Mouse (Mus musculus) retina, adult 2 months (tissue): ENCODE data around the gene Wiz.

Experiments
- DNase-seq: peaks from one replicate; pipeline ENCODE4 v3.0.0-alpha.2; 2012; ENCODE audit warnings: low read depth, low spot score

Gene Wiz

DNA sequence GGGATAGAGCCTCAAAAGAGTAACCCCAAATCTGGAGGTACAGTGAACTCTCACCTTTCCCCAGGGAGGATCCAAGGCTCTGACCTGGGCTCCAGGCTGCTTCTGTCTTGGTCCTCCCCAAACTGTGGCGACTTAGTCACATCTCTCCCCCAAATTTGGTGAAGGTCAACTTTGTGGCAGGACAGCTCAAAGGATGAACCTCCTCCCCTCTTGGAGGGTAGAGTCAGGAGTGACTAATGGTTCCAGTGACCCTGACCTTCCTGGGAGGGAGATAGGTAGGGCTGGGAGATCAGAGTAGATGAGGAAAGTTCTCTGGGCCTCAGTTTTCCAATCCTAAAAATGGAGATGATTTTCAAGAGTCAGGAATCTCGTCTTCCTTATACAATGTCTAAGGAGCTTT, 10.5 kb downstream of the Wiz start:
- DNase-seq = no peak

DNA sequence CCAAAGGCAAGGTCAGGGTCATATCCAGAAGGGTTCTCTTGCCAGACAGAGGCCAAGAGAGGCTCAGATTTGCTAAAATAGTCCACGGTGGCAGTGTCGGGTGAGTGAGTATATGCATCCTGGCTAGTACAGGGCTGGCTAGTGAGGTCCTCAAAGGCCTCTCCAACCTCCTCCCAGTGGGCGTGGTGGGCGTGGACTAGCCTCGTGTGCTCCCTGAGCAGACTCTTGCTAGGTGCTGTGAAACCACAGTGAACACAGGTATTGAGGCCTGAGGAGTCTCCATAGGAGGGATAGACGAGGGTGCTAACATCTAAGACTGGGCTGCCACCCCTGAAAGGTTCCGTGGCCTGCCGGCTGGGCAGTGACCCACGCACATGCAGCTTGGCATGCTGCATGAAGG, 12.1 kb downstream of the Wiz start:
- DNase-seq = no peak

DNA sequence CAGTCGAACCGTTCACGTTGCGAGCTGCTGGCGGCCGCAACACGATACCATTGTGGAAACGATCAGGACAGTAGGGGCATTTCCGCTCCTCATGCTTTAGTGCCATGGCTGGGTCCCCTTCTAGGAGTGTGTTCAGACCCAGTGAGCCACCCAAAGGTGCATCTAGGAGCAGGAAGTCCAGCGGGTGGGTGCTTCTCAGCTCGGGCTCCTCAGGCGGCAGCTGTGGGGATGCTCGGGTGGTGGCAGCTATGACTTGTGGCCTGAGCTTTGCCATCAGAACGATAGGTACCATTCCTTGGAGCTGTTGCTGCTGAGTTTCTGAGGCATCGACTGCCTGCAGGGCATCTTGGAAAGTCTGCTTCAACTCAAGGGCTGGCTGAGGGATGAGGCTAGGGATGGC, 12.8 kb downstream of the Wiz start:
- no peak for DNase-seq

DNA sequence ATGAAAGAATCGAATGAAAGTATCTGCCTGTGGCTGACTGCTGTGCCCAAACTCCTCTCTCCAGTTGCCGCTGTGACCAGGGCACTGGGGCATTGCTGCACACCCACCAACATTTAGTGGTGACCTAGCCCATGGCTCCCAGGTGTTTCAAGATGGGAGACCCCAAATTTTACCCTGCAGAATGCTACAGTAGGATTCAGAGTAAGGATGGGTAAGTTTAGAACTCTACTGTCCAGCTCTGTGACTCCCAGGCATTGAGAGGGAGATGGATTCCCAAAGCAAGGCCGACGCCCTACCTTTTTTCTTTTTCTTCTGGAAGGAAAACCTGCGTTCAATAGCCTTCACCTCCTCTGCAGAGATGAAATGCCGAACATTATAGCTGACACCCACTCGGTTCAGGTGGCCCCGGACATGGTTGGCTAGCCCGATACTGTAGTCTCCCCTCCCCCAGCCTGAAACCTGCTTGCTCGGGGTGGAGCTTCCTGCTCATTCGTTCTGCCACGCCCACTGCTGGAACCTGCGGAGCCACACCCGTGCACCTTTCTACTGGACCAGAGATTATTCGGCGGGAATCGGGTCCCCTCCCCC, 20.2 kb downstream of the Wiz start:
- no peak for DNase-seq

DNA sequence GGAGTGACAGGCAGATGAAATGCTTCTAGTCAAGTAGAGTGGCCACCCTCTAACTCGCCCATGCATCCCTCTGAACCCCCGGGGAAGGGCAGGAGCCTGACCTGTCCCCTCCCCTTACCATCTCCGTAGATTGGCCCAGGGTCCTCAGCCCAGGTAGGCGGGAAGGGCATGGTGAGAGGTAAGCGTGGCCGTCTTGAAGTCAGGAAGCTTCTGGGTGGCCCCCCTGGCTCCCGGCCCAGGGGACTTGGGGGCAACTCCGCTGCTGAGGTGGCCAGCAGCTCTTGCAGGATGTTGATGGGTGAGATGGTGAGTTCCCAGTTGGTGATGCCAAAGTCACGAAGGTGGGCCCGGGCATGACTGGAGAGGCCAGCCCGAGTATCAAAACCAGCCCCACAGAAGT, 21.5 kb downstream of the Wiz start:
- no peak for DNase-seq

DNA sequence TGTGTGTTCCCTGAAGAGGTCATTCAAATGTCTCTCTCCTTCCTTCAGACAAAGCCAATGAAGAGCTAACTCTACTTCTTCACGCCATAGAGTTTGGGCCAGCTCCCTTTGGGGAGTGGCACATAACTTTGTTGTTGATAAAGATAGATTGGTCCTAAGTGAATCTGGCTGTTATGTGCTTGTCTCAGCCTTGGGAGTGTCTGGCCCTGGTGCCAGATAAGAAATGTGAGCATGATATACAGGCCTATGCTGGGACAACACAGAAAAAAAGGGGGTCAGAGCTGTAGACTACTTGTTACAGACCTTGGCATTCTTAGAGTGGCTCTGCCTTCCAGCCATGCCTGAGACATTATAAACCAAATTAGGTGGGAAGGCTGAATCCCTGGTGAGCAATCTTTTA, 23.9 kb downstream of the Wiz start:
- DNase-seq = no peak

DNA sequence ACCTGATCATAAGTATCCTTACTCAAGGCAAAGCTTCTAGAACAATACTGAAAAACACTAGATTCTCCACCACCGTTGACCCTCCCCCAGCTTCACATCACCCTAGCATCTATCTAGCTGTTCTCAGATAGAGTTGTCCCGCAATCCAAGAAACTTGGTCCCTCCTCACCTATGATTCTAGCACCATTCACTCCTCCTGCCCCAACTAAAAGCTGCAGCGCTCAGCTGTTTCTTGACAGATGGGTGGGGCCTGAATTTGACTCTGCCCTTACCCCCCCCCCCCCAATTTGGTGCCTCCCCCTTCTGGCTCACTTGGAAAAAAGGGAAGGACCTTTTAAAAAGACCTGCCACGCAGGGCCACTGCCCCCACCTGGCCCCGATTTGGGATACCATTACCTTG, 24.4 kb downstream of the Wiz start:
- no peak for DNase-seq

DNA sequence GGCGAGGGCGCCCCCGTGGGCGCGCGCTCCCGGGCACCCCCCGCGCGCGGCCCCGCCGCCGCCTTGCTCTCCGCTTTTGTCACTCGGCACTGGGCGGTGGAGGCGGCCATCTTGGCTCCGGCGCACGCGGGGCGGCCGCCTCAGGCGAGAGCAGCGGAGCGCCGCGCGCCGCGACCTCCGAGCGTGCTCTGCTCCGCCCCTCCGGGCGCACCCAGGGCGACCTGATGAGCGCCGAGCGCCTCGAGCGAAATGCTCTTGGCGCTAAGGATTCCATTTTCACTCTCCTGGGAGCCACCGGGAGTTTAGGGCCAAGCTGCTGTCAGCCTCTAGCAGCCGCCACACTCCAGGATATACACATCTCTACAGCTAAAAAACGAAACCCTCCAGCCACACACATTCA, 24.9 kb downstream of the Wiz start:
- DNase-seq = peak; percentile 66

DNA sequence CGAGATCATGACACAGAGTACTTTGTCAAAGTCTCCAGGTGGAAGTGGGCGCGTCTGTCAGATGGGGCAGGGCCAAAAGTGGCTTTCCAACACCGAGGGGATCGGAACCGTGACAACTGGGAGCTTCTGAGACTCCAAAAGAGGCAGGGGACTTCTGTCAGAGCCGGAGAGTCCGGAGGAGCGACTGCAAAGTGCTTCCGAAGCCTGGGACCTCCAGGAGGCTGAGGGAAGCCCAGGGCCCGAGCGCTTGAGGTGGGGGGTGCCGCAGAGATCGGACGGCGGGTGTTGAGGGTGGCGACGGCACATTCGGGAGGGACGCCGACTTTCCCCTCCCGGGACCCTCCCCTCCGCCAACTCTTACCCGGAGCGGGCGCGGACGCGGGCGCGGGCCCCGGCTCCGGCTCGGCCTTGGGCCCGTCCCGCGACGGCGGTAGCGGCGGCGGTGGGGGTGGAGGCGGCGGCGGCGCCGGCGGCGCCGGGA, 25.4 kb downstream of the Wiz start:
- DNase-seq = no peak

DNA sequence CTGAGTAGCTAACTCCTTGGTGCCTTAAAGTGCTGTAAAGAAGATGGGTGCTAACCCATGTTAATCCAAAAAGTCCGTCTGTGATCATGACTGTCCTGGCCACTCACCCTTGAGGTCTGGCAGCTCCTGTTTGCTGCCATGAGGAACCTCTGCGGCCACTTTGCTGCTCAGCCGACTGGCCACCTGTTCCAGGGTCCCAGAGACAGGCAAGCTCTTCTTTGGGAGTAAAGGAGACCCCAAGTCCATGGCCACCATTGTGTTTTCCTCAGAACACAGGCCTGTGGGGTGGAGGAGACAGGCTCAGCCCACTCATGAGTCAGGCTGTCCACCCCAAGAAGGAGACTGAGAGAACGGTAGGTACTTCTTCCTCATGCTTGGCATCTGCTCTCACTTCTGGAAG, 26.6 kb downstream of the Wiz start:
- no peak for DNase-seq

DNA sequence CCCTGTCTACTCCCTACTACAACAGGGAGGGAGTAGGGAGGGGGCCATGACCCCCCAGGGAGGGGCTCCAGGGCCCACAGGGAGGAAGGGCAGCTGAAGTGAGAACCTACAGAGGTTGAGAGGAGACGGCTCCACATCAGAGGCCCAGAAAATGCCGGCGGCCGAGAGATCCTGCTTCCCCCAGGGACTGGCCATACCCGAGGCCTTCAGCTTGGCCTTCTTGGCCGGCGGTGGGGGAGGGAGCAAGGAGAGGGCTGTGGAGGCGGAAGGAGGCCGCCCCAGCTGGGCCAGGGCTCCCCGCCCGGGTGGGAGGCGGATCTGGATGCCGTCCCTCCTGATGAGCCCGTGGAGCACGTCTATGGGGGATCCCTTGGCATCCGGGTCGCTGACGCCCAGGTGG, 29.3 kb downstream of the Wiz start:
- no peak for DNase-seq

DNA sequence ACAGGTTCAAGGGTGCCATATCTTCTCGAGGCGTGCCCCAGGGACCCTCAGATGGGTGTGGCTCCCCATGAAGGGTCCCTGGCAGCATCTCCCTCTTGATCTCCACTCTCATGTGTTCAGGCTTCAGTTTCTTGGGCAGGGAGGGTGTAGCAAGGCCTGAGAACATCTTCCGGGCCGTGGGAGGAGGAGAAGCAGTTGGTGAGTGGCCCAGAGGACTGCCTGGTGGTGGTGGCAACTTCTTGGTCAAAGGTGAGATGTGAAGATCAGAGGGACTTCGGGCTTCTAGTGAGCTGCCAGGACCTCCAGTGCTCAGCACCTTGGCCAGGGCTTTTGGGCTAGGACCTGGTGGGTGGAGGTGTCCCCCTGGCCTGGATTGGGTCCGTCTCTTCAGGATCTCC, 30.3 kb downstream of the Wiz start:
- no peak for DNase-seq

DNA sequence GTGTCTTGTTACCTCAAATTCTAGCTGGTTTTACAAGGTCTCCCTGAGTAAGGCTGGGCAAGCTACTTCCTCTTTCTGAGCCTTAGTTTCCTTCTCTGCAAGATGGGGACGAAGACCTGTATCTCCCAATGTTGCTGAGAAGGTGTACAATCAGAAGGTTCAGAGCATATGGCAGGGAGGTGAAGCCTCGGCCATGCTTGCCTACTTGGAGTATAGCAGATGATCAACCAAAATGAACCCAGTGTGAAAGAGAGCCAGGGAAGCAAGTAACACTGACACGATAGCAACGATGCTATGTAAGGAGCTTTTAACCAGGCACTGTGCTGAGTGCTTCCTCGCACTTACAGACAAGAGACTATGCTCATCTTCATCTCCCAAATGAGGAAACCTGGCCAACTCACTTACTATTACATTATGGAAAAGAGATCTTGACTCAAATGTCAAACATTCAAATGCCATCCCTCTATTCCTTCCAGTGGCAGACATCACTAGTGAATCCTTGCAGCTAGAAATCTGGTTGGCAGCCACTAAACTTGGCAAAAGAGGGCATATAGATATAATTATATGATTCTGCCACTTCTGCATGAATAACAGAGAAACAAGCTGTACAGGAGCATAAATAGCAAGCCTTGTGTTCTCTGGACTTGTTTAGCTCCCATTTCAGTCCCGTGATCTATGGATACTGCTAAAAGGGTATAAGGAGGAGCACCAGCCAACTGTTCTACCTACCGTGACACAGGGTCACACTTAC, 30.9 kb downstream of the Wiz start:
- no peak for DNase-seq

DNA sequence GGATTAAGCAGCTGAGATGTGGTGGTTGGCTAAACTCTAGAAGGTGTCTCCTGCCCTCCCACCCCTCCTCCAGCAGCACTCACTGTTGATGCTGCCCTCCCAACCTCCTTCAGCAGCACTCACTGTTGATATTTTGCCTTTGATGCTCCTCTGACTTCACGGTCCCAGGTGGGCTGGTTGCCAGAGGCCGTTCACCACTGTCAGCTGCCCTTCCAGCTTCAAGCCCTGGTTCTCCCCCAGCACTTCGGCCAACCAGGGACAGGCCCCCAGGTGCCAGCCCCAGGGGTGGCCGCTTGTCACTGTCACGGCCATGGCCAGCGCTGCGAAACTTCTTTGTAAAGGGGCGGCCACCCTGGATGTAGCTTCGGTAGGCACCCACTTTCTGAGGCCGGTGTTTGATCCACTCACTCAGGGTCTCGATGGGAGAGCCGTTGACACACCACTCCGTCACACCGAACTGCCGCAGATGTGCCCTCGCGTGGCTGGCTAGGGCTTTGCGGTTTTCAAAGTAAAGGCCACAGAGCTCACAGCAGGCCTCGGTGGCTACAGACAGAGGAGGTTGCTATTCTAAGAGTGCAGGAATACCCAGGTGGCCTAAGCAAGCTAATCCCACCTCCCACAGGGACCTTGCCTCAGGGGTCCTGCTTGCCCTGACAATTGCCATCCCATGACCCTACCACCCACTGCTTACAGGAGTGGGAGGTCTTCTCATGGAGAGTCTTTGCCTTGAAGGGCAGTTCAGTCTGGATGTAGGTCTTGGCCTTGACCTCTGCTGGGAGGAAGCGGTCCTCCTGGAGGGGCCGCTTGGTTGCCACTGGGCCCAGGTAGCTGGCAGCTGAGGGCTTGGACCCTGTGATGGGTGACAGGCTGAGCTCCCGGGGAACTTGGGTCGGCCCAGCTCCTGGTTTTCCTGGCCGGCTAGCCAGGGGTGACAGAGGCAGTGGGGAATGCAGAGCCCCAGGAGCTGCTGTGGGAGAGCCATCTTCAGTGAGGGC, 32.2 kb downstream of the Wiz start:
- DNase-seq = no peak

DNA sequence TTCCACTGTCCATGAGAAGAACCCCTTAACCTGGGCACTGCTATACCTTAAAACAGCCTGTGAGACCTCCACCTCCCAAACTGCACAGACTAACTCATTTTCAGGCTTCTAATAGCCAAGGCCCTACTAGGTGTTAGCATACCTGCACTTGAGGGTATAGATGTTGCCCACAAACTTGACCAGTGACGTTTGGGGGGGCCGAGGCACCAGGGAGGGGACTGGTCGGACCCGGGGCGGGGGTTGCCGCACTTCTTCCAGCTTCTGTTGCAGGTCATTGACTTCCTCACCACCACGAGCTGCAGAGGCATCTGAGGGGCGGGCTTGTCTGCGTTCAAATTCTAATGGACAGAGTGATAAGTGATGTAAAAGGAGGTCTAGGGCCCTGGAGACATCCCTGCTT, 33.0 kb downstream of the Wiz start:
- DNase-seq = no peak

DNA sequence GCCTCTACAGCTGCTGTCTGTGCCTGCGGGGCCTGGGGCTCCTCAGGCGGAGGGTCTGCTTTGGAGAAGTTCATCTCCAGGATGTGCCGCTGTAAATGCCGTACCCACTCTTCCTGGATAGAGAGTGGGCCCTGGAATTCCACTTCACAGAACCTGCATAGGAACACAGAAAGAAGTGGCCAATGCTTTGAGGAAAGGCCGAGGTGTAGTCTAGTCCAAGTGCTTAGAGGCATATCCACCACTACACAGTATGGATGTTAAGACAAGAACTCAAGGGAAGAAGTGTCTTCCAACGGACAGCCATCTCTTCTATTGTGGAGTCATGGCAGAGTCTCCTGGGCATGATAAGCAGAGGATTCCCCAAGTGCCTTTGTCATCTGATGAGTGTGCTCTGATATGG, 34.2 kb downstream of the Wiz start:
- no peak for DNase-seq

DNA sequence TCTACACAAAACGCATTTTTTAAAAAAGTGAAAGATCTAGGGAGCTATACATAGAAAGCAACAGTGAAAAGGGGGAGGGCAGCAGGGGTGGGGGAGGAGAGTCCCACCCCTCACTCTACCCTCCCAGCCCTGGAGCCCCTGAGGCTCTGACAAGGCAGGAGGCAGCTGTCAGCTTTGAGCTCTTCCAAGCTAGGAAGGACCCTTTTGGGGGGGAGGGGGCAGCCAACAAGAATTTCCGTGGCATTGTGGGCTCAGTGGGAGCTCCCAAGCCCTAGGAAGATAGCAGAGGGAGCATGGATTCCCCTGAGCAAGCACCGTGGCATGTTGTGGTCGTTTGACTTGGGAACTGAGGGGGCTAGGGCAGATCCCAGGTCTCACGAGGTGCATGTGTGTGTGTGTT, 35.0 kb downstream of the Wiz start:
- DNase-seq = no peak

DNA sequence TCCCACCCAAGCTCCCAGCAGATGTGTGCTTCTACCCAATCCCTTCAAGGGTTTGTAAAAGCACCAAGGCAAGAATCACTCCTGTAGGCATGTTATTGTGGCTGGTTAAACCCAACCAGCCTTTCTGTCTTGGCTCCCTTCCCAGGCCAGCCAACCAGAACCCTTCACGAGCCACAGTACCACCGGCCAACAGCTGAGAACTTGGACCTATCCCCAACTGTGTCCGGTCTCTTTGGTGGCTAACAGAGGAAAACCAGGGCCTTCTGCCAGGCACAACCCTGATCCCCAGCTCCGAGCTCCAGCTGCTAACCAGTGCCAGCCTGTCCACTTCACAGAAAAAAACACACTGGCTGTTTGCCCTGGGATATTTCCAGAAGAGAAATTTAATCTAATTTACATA, 35.5 kb downstream of the Wiz start:
- DNase-seq = no peak

DNA sequence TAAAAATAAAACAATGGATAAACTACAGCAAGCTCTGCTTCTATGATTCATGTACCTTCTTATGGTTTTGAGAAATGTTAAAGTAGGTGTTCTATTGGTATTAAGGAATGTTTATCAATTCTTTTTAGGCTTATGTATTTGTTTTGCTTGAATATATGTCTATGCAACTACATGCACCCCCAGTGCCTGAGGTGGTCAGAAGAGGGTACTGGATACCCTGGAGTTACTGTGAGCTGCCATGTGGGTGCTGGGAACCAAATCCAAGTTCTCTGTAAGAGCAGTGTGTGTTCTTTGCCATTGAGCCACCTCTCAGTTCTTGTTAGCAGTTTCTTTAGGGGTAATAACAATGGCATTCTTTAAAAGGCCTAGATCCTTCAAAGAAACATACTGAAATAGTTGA, 37.5 kb downstream of the Wiz start:
- no peak for DNase-seq

DNA sequence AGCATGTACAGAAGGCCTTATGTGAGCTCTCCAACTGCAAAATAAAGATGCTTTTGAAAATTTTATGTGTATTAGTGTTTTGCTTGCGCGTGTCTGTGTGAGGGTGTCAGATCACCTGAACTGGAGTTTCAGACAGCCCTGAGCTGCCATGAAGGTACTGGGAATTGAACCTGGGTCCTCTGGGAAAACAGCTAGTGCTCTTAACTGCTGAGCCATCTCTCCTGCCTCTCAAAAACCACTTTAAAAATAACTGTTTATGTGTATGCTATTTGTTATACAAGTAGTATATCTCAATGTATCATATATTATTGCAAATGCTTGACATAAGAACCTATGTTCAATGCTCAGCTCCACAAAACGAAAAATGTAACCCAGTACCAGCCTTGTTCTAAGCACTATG, 38.0 kb downstream of the Wiz start:
- DNase-seq = no peak

DNA sequence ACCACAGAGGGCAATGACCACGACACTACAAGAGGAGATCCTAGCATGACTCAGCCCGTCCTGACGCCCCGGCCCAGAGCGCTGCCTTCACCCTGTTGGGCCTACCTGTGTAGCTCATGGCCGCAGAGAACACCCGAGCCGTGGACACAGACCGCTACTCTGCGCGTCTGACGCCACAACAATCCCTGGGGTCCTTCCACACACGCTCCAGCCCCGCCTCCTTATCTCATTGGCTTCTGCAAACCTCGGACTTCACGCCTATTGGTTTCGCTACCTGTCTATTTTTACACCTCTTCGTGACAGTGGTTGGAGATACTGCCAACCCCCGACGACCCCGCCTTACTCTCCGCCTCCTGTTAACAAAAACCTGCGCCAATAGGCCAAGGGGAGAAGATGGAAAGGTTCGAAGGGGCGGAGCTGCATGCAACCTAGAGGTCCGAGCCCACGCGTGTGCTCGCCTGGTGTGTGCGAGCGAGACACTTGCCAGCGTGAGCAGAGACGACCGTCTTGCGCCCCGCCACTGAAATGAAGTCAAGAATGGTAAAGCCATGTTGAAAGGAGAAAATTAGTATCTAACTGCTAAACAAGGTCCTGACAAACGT, 38.8 kb downstream of the Wiz start, which contains the start of gene Akap8l:
Akap8l (minus strand) TSS at position 226 of the 602 bp plus-strand sequence.
- peak; percentile 96 for DNase-seq

DNA sequence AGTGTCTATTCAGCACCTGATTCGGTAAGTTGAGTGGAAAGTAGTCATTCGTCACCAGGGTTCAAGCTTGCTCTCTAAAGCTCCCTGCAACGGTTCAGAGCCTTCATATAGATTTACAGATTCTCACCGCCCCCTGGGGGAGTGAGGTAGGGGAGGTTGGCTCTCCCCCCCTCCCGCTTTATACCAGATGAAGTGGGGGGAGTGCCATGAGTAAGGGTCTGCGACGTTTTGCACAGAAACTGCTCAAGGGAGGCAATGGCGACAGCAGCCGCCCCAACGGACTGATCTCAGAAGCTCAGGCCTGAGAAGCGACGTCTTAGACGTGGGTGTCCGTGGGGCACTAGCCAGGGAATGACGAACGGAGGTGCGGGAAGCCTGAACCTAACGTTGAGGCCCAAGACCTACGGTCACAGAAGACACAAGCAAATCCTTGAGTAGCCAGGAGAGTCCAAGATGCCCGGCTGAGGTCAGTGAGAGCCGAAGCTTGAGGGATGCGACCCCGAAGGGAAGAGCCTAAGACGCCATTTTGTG, 39.3 kb downstream of the Wiz start:
- no peak for DNase-seq
